Mouse (Mus musculus) layer of hippocampus, adult 2 months (tissue): ENCODE measurements around the gene Tbcd. TPM values are rescaled to one million over a fixed set of nuclear protein-coding genes. Genes with fewer than 3 reads are reported as not detected.

Experiments used
- DNase-seq, 2 experiments: peaks; one replicate each; pipeline ENCODE4 v3.0.0; 2022; ENCODE audit warnings: low spot score in 2 of 2
- H3K27ac ChIP-seq: fragments of 200-600 bp; 2 replicates; pipeline ENCODE4 v1.8.1; 2022
- H3K4me3 ChIP-seq: fragments of 200-600 bp; 2 replicates; pipeline ENCODE4 v1.8.1; 2022; ENCODE audit warnings: mild to moderate bottlenecking
- CTCF ChIP-seq: fragments of 200-600 bp; conservative IDR thresholded peaks from 2 replicates; pipeline ENCODE4 v1.8.1; 2022; ENCODE audit warnings: antibody characterized with exemption, mild to moderate bottlenecking, moderate library complexity
- total RNA-seq, 2 experiments: library from RNA; stranded (reverse); gene quantifications; 2 replicates each; pipeline ENCODE4 v1.2.3; 2021

Gene Tbcd
- total RNA-seq, 2 experiments from 2014 or later: 39.5 to 40.3 TPM

- Histone ChIP-seq H3K4me3 (no peak overlapping the region), H3K27ac (peak overlapping the region; percentile 39; the same call in 1 of the 2 replicates)
- no peak for TF ChIP-seq CTCF
- no peak for DNase-seq
Observed at GRCm38 (mm10) chr11:121437236-121437635, 14.5 kb upstream of the Tbcd start.

GRCm38 (mm10) chr11:121439686-121440292 lies 12.0 kb upstream of the Tbcd start:
- no peak overlapping the region for H3K27ac ChIP-seq
- no peak for TF ChIP-seq CTCF
- DNase-seq: no peak
- H3K4me3 ChIP-seq: no peak overlapping the region

- Histone ChIP-seq H3K4me3 (no peak overlapping the region), H3K27ac (no peak overlapping the region)
- no peak for TF ChIP-seq CTCF
- no peak for DNase-seq
Observed at GRCm38 (mm10) chr11:121441653-121442052, 10.1 kb upstream of the Tbcd start.

GRCm38 (mm10) chr11:121442076-121442475 lies 9.7 kb upstream of the Tbcd start:
- no peak for DNase-seq
- no peak overlapping the region for H3K4me3 ChIP-seq
- TF ChIP-seq CTCF: no peak
- H3K27ac ChIP-seq: no peak overlapping the region

GRCm38 (mm10) chr11:121451216-121451726 lies 478 bp upstream of the Tbcd start:
- DNase-seq: no peak
- H3K4me3 ChIP-seq: peak overlapping the region; percentile 89
- H3K27ac ChIP-seq: peak overlapping the region; percentile 94
- no peak for TF ChIP-seq CTCF

GRCm38 (mm10) chr11:121457874-121458273 lies 6.1 kb downstream of the Tbcd start:
- peak; percentile 53 for TF ChIP-seq CTCF
- H3K27ac ChIP-seq: peak overlapping the region; percentile 39; the same call in 1 of the 2 replicates
- no peak overlapping the region for H3K4me3 ChIP-seq
- no peak for DNase-seq

GRCm38 (mm10) chr11:121467408-121467807 lies 15.7 kb downstream of the Tbcd start:
- no peak overlapping the region for H3K4me3 ChIP-seq
- no peak for TF ChIP-seq CTCF
- no peak for DNase-seq
- no peak overlapping the region for H3K27ac ChIP-seq

GRCm38 (mm10) chr11:121474831-121475230 lies 23.1 kb downstream of the Tbcd start:
- no peak for TF ChIP-seq CTCF
- no peak for DNase-seq

GRCm38 (mm10) chr11:121475699-121476415 lies 24.1 kb downstream of the Tbcd start:
- TF ChIP-seq CTCF: peak; percentile 98
- no peak overlapping the region for H3K4me3 ChIP-seq
- no peak overlapping the region for H3K27ac ChIP-seq
- peak; percentile 54 to 74 for DNase-seq

More at GRCm38 (mm10) chr11:121474831-121475230, 23.1 kb downstream of the Tbcd start:
- Histone ChIP-seq H3K27ac (no peak overlapping the region), H3K4me3 (no peak overlapping the region)

- no peak overlapping the region for H3K4me3 ChIP-seq
- TF ChIP-seq CTCF: no peak
- no peak overlapping the region for H3K27ac ChIP-seq
- DNase-seq: no peak
Observed at GRCm38 (mm10) chr11:121479476-121480203, 27.9 kb downstream of the Tbcd start.

GRCm38 (mm10) chr11:121481129-121481528 lies 29.4 kb downstream of the Tbcd start:
- H3K27ac ChIP-seq: no peak overlapping the region
- no peak for TF ChIP-seq CTCF
- no peak for DNase-seq
- no peak overlapping the region for H3K4me3 ChIP-seq

GRCm38 (mm10) chr11:121485882-121486281 lies 34.1 kb downstream of the Tbcd start:
- no peak overlapping the region for H3K27ac ChIP-seq
- TF ChIP-seq CTCF: no peak
- DNase-seq: no peak
- no peak overlapping the region for H3K4me3 ChIP-seq

- Histone ChIP-seq H3K4me3 (no peak overlapping the region), H3K27ac (no peak overlapping the region)
- DNase-seq: no peak
- TF ChIP-seq CTCF: no peak
Observed at GRCm38 (mm10) chr11:121490651-121491050, 38.9 kb downstream of the Tbcd start.
